Mouse (Mus musculus) liver, embryonic 14.5 days (tissue): ENCODE results near the gene Tmem14c.

Source experiments
- CTCF ChIP-seq: IDR thresholded peaks from 2 replicates; pipeline ENCODE4 v1.5.1; 2016; ENCODE audit warnings: antibody characterized with exemption, low read depth, control low read depth
- EP300 ChIP-seq: IDR thresholded peaks from 2 replicates; pipeline ENCODE4 v1.6.1; 2016; ENCODE audit warnings: antibody characterized with exemption, low read depth

GRCm38 (mm10) chr13:41051965-41052364, 35.9 kb downstream of the Tmem14c start:
- TF ChIP-seq CTCF (no peak), EP300 (no peak)
